15 mouse cellular contexts compared by ENCODE assay signal in genomic region chr7:130199951-130200350, GRCm38 (mm10).
"Had no signal": no experiment of that assay in that cellular context is flagged by ENCODE, and none has a peak within 500 bp of the region (broad histone marks: within the 10 kb centered on the region; RNA-seq: fewer than 3 reads in every experiment).

No protein-coding gene starts in this region.

- H3K4me1 ChIP-seq: liver, embryonic 13.5 days; liver, embryonic 15.5 days; megakaryocyte, embryonic 14.5 days; midbrain, embryonic 13.5 days; midbrain, embryonic 15.5 days had no signal

- H3K27me3 ChIP-seq: liver, embryonic 13.5 days; liver, embryonic 15.5 days; lung, embryonic 15.5 days; megakaryocyte, embryonic 14.5 days; midbrain, embryonic 13.5 days; midbrain, embryonic 15.5 days; neural tube, embryonic 12.5 days; stomach, embryonic 15.5 days had no signal

- H3K4me3 ChIP-seq: liver, embryonic 13.5 days; liver, embryonic 15.5 days; lung, embryonic 15.5 days; megakaryocyte, embryonic 14.5 days; midbrain, embryonic 13.5 days; midbrain, embryonic 15.5 days; neural tube, embryonic 12.5 days; stomach, embryonic 15.5 days had no signal

- H3K27ac ChIP-seq: liver, embryonic 13.5 days; liver, embryonic 15.5 days; lung, embryonic 15.5 days; macrophage; midbrain, embryonic 13.5 days; midbrain, embryonic 15.5 days; neural tube, embryonic 12.5 days; stomach, embryonic 15.5 days had no signal

- H3K4me2 ChIP-seq: liver, embryonic 13.5 days; liver, embryonic 15.5 days; lung, embryonic 15.5 days; midbrain, embryonic 11.5 days; midbrain, embryonic 13.5 days; midbrain, embryonic 15.5 days; neural tube, embryonic 12.5 days; stomach, embryonic 15.5 days had no signal

- H3K36me3 ChIP-seq: liver, embryonic 13.5 days; liver, embryonic 15.5 days; midbrain, embryonic 15.5 days had no signal

- ATAC-seq: liver, postnatal 0 days; midbrain, embryonic 13.5 days; midbrain, embryonic 15.5 days had no signal

- DNase-seq: liver, embryonic 13.5 days; liver, postnatal 0 days; right cerebral cortex, postnatal 14 days; thymus, adult 2 months; thymus, postnatal 25 days; thymus, postnatal 4 days had no signal

- H3K9ac ChIP-seq: liver, embryonic 13.5 days; liver, embryonic 15.5 days; liver, postnatal 0 days; lung, embryonic 15.5 days; midbrain, embryonic 13.5 days; midbrain, embryonic 15.5 days; neural tube, embryonic 12.5 days; stomach, embryonic 15.5 days had no signal

- H3K9me3 ChIP-seq: liver, embryonic 13.5 days; liver, embryonic 15.5 days; lung, embryonic 15.5 days; midbrain, embryonic 13.5 days; midbrain, embryonic 15.5 days; neural tube, embryonic 12.5 days; stomach, embryonic 15.5 days had no signal
